Mouse (Mus musculus): ENCODE data around the gene Atp5d. TPM values are rescaled to one million over a fixed set of nuclear protein-coding genes. Genes with fewer than 3 reads are reported as not detected.
"Not testable (repeated sequence)": the region's sequence is repeated elsewhere in the genome, so short reads cannot be mapped to it uniquely, and the experiment has no call there.

Gene Atp5d
- polyA plus RNA-seq, 1 experiment from 2014 or later = 467 TPM

GRCm38 (mm10) chr10:80163721-80164120 is 25.3 kb downstream of the Atp5d start:
- H3K4me2 ChIP-seq (ENCODE audit: low read length) = no peak overlapping the region
- no peak overlapping the region for H3K9ac ChIP-seq (ENCODE audit: low read length)
- no peak overlapping the region for H3K27ac ChIP-seq (ENCODE audit: low read depth, low read length)
- no peak overlapping the region for H3K4me3 ChIP-seq (ENCODE audit: low read depth, low read length)
- H3K4me1 ChIP-seq (ENCODE audit: control insufficient read depth, insufficient read depth, low read length) = peaks cover 29% of the 10 kb centered on the region
- ATAC-seq (no peak), DNase-seq (ENCODE audit: low spot score) (no peak)
- no peaks in the 10 kb centered on the region for H3K27me3 ChIP-seq (replicated peaks; ENCODE audit: control insufficient read depth, insufficient read depth, low read length)
- 0 out of 2 replicates have a peak, but pooled peaks cover 1% of the 10 kb centered on the region for H3K36me3 ChIP-seq (ENCODE audit: control insufficient read depth, insufficient read depth, low read length)
- 77% methylated on average over 8 of the region's 8 CpGs for whole genome bisulfite sequencing
- no peaks in the 10 kb centered on the region for H3K9me3 ChIP-seq (replicated peaks; ENCODE audit: control insufficient read depth, low read length)

- Histone ChIP-seq H3K9ac (ENCODE audit: low read length) (peak overlapping the region; percentile 66), H3K9me3 (replicated peaks; ENCODE audit: control insufficient read depth, low read length) (no peaks in the 10 kb centered on the region), H3K4me1 (ENCODE audit: control insufficient read depth, insufficient read depth, low read length) (peaks cover 33% of the 10 kb centered on the region), H3K27me3 (replicated peaks; ENCODE audit: control insufficient read depth, insufficient read depth, low read length) (no peaks in the 10 kb centered on the region), H3K4me3 (ENCODE audit: low read depth, low read length) (peak overlapping the region; percentile 36), H3K4me2 (ENCODE audit: low read length) (peak overlapping the region; percentile 81), H3K27ac (ENCODE audit: low read depth, low read length) (peak overlapping the region; percentile 44; the same call in 1 of the 2 replicates), H3K36me3 (ENCODE audit: control insufficient read depth, insufficient read depth, low read length) (peaks cover 1% of the 10 kb centered on the region; the same call in 1 of the 2 replicates)
- no peak for ATAC-seq
- 10% methylated on average over 44 of the region's 44 CpGs for WGBS
- DNase-seq (ENCODE audit: low spot score) = no peak
These were observed 25.9 kb downstream of the Atp5d start for GRCm38 (mm10) chr10:80164161-80164997.

GRCm38 (mm10) chr10:80164998-80165344 is 26.5 kb downstream of the Atp5d start:
- H3K4me3 ChIP-seq (ENCODE audit: low read depth, low read length) = peak overlapping the region; percentile 36
- peak overlapping the region; percentile 81 for H3K4me2 ChIP-seq (ENCODE audit: low read length)
- H3K27me3 ChIP-seq (replicated peaks; ENCODE audit: control insufficient read depth, insufficient read depth, low read length) = no peaks in the 10 kb centered on the region
- H3K36me3 ChIP-seq (ENCODE audit: control insufficient read depth, insufficient read depth, low read length) = peaks cover 7% of the 10 kb centered on the region
- peaks cover 38% of the 10 kb centered on the region for H3K4me1 ChIP-seq (ENCODE audit: control insufficient read depth, insufficient read depth, low read length)
- H3K9ac ChIP-seq (ENCODE audit: low read length) = peak overlapping the region; percentile 66
- WGBS = 0% methylated on average over 17 of the region's 17 CpGs
- H3K27ac ChIP-seq (ENCODE audit: low read depth, low read length) = peak overlapping the region; percentile 44; the same call in 1 of the 2 replicates
- H3K9me3 ChIP-seq (replicated peaks; ENCODE audit: control insufficient read depth, low read length) = no peaks in the 10 kb centered on the region
- ATAC-seq (peak; percentile 36), DNase-seq (ENCODE audit: low spot score) (peak; percentile 96)

- Histone ChIP-seq H3K4me2 (ENCODE audit: low read length) (peak within 1 kb of the TSS; percentile 81), H3K4me3 (ENCODE audit: low read depth, low read length) (peak within 1 kb of the TSS; percentile 36), H3K36me3 (ENCODE audit: control insufficient read depth, insufficient read depth, low read length) (peaks cover 13% of the 10 kb centered on the region), H3K27ac (ENCODE audit: low read depth, low read length) (peak within 1 kb of the TSS; percentile 66), H3K9me3 (replicated peaks; ENCODE audit: control insufficient read depth, low read length) (no peaks in the 10 kb centered on the region), H3K27me3 (replicated peaks; ENCODE audit: control insufficient read depth, insufficient read depth, low read length) (no peaks in the 10 kb centered on the region), H3K9ac (ENCODE audit: low read length) (peak within 1 kb of the TSS; percentile 66), H3K4me1 (ENCODE audit: control insufficient read depth, insufficient read depth, low read length) (peaks cover 38% of the 10 kb centered on the region)
- DNase-seq (ENCODE audit: low spot score) = no peak
- ATAC-seq = no peak
- WGBS = 14% methylated on average over 20 of the region's 20 CpGs
These were observed 27.1 kb downstream of the Atp5d start, which contains the start of gene Cirbp for GRCm38 (mm10) chr10:80165392-80166128. Gene Cirbp, plus strand, starts transcription at chr10:80165985.

GRCm38 (mm10) chr10:80166136-80166535 is 27.7 kb downstream of the Atp5d start:
- Histone ChIP-seq H3K27ac (ENCODE audit: low read depth, low read length) (peak overlapping the region; percentile 66; the same call in 1 of the 2 replicates), H3K9ac (ENCODE audit: low read length) (peak overlapping the region; percentile 43; the same call in 1 of the 2 replicates), H3K4me2 (ENCODE audit: low read length) (peak overlapping the region; percentile 81), H3K36me3 (ENCODE audit: control insufficient read depth, insufficient read depth, low read length) (peaks cover 19% of the 10 kb centered on the region), H3K4me1 (ENCODE audit: control insufficient read depth, insufficient read depth, low read length) (peaks cover 32% of the 10 kb centered on the region)
- 93% methylated on average over 4 of the region's 4 CpGs for WGBS
- DNase-seq (ENCODE audit: low spot score); H3K27me3 ChIP-seq (replicated peaks; ENCODE audit: control insufficient read depth, insufficient read depth, low read length); H3K4me3 ChIP-seq (ENCODE audit: low read depth, low read length); H3K9me3 ChIP-seq (replicated peaks; ENCODE audit: control insufficient read depth, low read length); ATAC-seq: not testable (repeated sequence)

GRCm38 (mm10) chr10:80167460-80168037 is 29.1 kb downstream of the Atp5d start:
- no peaks in the 10 kb centered on the region for H3K9me3 ChIP-seq (replicated peaks; ENCODE audit: control insufficient read depth, low read length)
- H3K4me3 ChIP-seq (ENCODE audit: low read depth, low read length) = peak overlapping the region; percentile 93
- peaks cover 33% of the 10 kb centered on the region for H3K36me3 ChIP-seq (ENCODE audit: control insufficient read depth, insufficient read depth, low read length)
- DNase-seq (ENCODE audit: low spot score) = peak; percentile 100
- peak overlapping the region; percentile 99 for H3K9ac ChIP-seq (ENCODE audit: low read length)
- peaks cover 37% of the 10 kb centered on the region for H3K4me1 ChIP-seq (ENCODE audit: control insufficient read depth, insufficient read depth, low read length)
- peak overlapping the region; percentile 98 for H3K27ac ChIP-seq (ENCODE audit: low read depth, low read length)
- no peaks in the 10 kb centered on the region for H3K27me3 ChIP-seq (replicated peaks; ENCODE audit: control insufficient read depth, insufficient read depth, low read length)
- peak overlapping the region; percentile 85 for H3K4me2 ChIP-seq (ENCODE audit: low read length)
- peak; percentile 93 for ATAC-seq
- WGBS = under 1% methylated on average over 53 of the region's 55 CpGs

- H3K9me3 ChIP-seq (replicated peaks; ENCODE audit: control insufficient read depth, low read length) = no peaks in the 10 kb centered on the region
- ATAC-seq = peak; percentile 40
- WGBS = under 1% methylated on average over 48 of the region's 48 CpGs
These were observed 29.7 kb downstream of the Atp5d start for GRCm38 (mm10) chr10:80168038-80168661.

GRCm38 (mm10) chr10:80169070-80169469 is 30.6 kb downstream of the Atp5d start:
- H3K4me1 ChIP-seq (ENCODE audit: control insufficient read depth, insufficient read depth, low read length) = peaks cover 38% of the 10 kb centered on the region
- H3K4me2 ChIP-seq (ENCODE audit: low read length) = peak overlapping the region; percentile 85
- WGBS = 53% methylated on average over 1 of the region's 1 CpGs

More at GRCm38 (mm10) chr10:80168038-80168661, 29.7 kb downstream of the Atp5d start:
- peak overlapping the region; percentile 99 for H3K9ac ChIP-seq (ENCODE audit: low read length)
- no peaks in the 10 kb centered on the region for H3K27me3 ChIP-seq (replicated peaks; ENCODE audit: control insufficient read depth, insufficient read depth, low read length)
- H3K4me3 ChIP-seq (ENCODE audit: low read depth, low read length) = peak overlapping the region; percentile 93
- peaks cover 38% of the 10 kb centered on the region for H3K4me1 ChIP-seq (ENCODE audit: control insufficient read depth, insufficient read depth, low read length)
- H3K36me3 ChIP-seq (ENCODE audit: control insufficient read depth, insufficient read depth, low read length) = peaks cover 34% of the 10 kb centered on the region
- peak; percentile 94 for DNase-seq (ENCODE audit: low spot score)
- peak overlapping the region; percentile 98 for H3K27ac ChIP-seq (ENCODE audit: low read depth, low read length)
- H3K4me2 ChIP-seq (ENCODE audit: low read length) = peak overlapping the region; percentile 85

More at GRCm38 (mm10) chr10:80169070-80169469, 30.6 kb downstream of the Atp5d start:
- no peaks in the 10 kb centered on the region for H3K27me3 ChIP-seq (replicated peaks; ENCODE audit: control insufficient read depth, insufficient read depth, low read length)
- ATAC-seq (no peak), DNase-seq (ENCODE audit: low spot score) (no peak)
- peak overlapping the region; percentile 93 for H3K4me3 ChIP-seq (ENCODE audit: low read depth, low read length)
- H3K27ac ChIP-seq (ENCODE audit: low read depth, low read length) = peak overlapping the region; percentile 98; the same call in 1 of the 2 replicates
- peak overlapping the region; percentile 99 for H3K9ac ChIP-seq (ENCODE audit: low read length)
- peaks cover 34% of the 10 kb centered on the region for H3K36me3 ChIP-seq (ENCODE audit: control insufficient read depth, insufficient read depth, low read length)
- no peaks in the 10 kb centered on the region for H3K9me3 ChIP-seq (replicated peaks; ENCODE audit: control insufficient read depth, low read length)
